Comparison of ENCODE assay signal across 11 mouse cellular contexts in the genomic region with DNA sequence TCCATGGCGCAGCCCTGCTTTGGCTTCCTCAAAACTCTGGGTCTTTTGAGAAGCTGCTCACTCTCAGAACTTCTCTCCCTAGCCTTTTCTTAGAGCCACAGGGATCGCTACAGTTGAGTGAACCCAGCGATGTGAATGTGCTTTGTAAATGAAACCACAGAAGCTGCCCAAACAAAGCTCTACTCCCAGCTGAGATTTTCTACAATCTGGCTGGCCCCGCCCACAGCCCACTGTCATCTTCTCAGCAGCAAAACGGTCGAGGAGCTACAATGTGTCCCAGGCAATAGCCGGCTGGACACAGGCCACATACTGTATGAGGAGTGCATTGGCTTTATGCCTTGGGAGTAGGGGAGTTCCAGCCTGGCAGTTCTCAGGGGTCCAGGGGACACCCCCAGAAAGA. TPM values are rescaled to one million over a fixed set of nuclear protein-coding genes. Genes with fewer than 3 reads are reported as not detected.
DNase-seq lines count a peak whose midpoint lies in the region; ATAC-seq and TF ChIP-seq lines count a peak whose summit lies in the region.
"Had no signal": no experiment of that assay in that cellular context is flagged by ENCODE, and none has a peak within 500 bp of the region (broad histone marks: within the 10 kb centered on the region; RNA-seq: fewer than 3 reads in every experiment).

No protein-coding gene starts in this region.

- no peak for ATAC-seq in lung, embryonic 14.5 days (ENCODE audit: insufficient read depth)
- peak; percentile 40 for ATAC-seq in hindbrain, embryonic 16.5 days
- no peak for ATAC-seq in stomach, embryonic 15.5 days (ENCODE audit: insufficient read depth, low FRiP score, low read depth)

- TF ChIP-seq CTCF in lung, embryonic 14.5 days (IDR thresholded peaks at IDR 0.05; ENCODE audit: low read depth), result no peak

- H3K9ac ChIP-seq in lung, embryonic 14.5 days, result no peak overlapping the region
- no peak overlapping the region for H3K9ac ChIP-seq in hindbrain, embryonic 16.5 days (ENCODE audit: low read depth, low read length)
- H3K9ac ChIP-seq in stomach, embryonic 15.5 days, result no peak overlapping the region
- H3K9ac ChIP-seq: liver, embryonic 13.5 days had no signal

- H3K4me1 ChIP-seq in lung, embryonic 14.5 days (ENCODE audit: insufficient read depth), result peaks cover 51% of the 10 kb centered on the region; the same call in 1 of the 2 replicates
- peaks cover 44% of the 10 kb centered on the region for H3K4me1 ChIP-seq in hindbrain, embryonic 16.5 days (ENCODE audit: control insufficient read depth, insufficient read depth, low read depth, low read length)
- peaks cover 34% of the 10 kb centered on the region for H3K4me1 ChIP-seq in stomach, embryonic 15.5 days
- H3K4me1 ChIP-seq: liver, embryonic 13.5 days had no signal

- intact Hi-C loops in left cerebral cortex, postnatal 36 days (cut with DNase I), result no loop called here

- 42% methylated on average over 7 of the region's 7 CpGs for WGBS in lung, embryonic 14.5 days
- 14% methylated on average over 7 of the region's 7 CpGs for WGBS in hindbrain, embryonic 16.5 days
- WGBS in stomach, embryonic 15.5 days, result 50% methylated on average over 7 of the region's 7 CpGs

- peaks cover 56% of the 10 kb centered on the region for H3K36me3 ChIP-seq in lung, embryonic 14.5 days (ENCODE audit: insufficient read depth)
- H3K36me3 ChIP-seq in hindbrain, embryonic 16.5 days (ENCODE audit: control insufficient read depth, insufficient read depth, low read length), result no peaks in the 10 kb centered on the region
- peaks cover 26% of the 10 kb centered on the region for H3K36me3 ChIP-seq in stomach, embryonic 15.5 days

- H3K4me2 ChIP-seq in lung, embryonic 14.5 days, result no peak overlapping the region
- H3K4me2 ChIP-seq in hindbrain, embryonic 16.5 days (ENCODE audit: low read length), result no peak overlapping the region
- no peak overlapping the region for H3K4me2 ChIP-seq in stomach, embryonic 15.5 days
- H3K4me2 ChIP-seq: liver, embryonic 13.5 days had no signal

- H3K4me3 ChIP-seq in lung, embryonic 14.5 days (ENCODE audit: low read depth, low read length), result no peak overlapping the region
- H3K4me3 ChIP-seq in hindbrain, embryonic 16.5 days (ENCODE audit: low read length), result no peak overlapping the region
- H3K4me3 ChIP-seq in stomach, embryonic 15.5 days (replicated peaks), result no peak overlapping the region
- H3K4me3 ChIP-seq: liver, embryonic 13.5 days had no signal

- DNase-seq in embryo, embryonic 11 days, result peak; percentile 31
- DNase-seq in embryo, embryonic 10 days (ENCODE audit: low spot score), result no peak
- DNase-seq in lung, embryonic 14.5 days, result peak; percentile 84
- no peak for DNase-seq in lung, postnatal 36 days
- DNase-seq in adrenal gland, postnatal 14 days, result no peak
- no peak for DNase-seq in left cerebral cortex, postnatal 36 days (ENCODE audit: low spot score in 2 of 2)
- DNase-seq: adrenal gland, adult 2 months; liver, embryonic 13.5 days had no signal

- peak overlapping the region; percentile 6; the same call in 1 of the 2 replicates for H3K27ac ChIP-seq in lung, embryonic 14.5 days (ENCODE audit: low read depth)
- no peak overlapping the region for H3K27ac ChIP-seq in hindbrain, embryonic 16.5 days (ENCODE audit: low read depth, low read length)
- 0 out of 2 replicates have a peak overlapping the region, but pooled peaks have one; percentile 32 for H3K27ac ChIP-seq in stomach, embryonic 15.5 days
- H3K27ac ChIP-seq: liver, embryonic 13.5 days had no signal

- no peaks in the 10 kb centered on the region for H3K9me3 ChIP-seq in lung, embryonic 14.5 days (ENCODE audit: low read depth, low read length)
- no peaks in the 10 kb centered on the region for H3K9me3 ChIP-seq in hindbrain, embryonic 16.5 days (ENCODE audit: control insufficient read depth, low read length)
- no peaks in the 10 kb centered on the region for H3K9me3 ChIP-seq in stomach, embryonic 15.5 days
- H3K9me3 ChIP-seq: liver, embryonic 13.5 days had no signal

- no peaks in the 10 kb centered on the region for H3K27me3 ChIP-seq in lung, embryonic 14.5 days (ENCODE audit: insufficient read depth, low read length)
- no peaks in the 10 kb centered on the region for H3K27me3 ChIP-seq in hindbrain, embryonic 16.5 days (replicated peaks; ENCODE audit: control insufficient read depth, insufficient read depth, low read length)
- H3K27me3 ChIP-seq in stomach, embryonic 15.5 days (replicated peaks), result no peaks in the 10 kb centered on the region
- H3K27me3 ChIP-seq: liver, embryonic 13.5 days had no signal

RNA-seq across cellular contexts. Expression of gene Aagab, which starts 51.2 kb away (rescaled TPM):
- polyA plus RNA-seq in lung, embryonic 14.5 days (2014; fragmentation: Nextera tagmentation; extraction: Ambion mirVana), result 27.3 and 29.1 TPM in 2 replicates
- 63.4 and 66.0 TPM in 2 replicates for polyA plus RNA-seq in hindbrain, embryonic 16.5 days (2015; fragmentation: Nextera tagmentation; extraction: Ambion mirVana)
- polyA plus RNA-seq in stomach, embryonic 15.5 days (2015; fragmentation: Nextera tagmentation; extraction: Ambion mirVana), result 29.1 and 29.6 TPM in 2 replicates
- total RNA-seq in adrenal gland, postnatal 14 days (2021), result 20.7 and 20.8 TPM in 2 replicates
- 10 to 100 TPM; 44.8 to 51.7 TPM for total RNA-seq in left cerebral cortex, postnatal 36 days (2021)

RNA-seq across cellular contexts. Expression of gene Iqch, which starts 51.4 kb away (rescaled TPM):
- 0.05 and 0.08 TPM in 2 replicates for polyA plus RNA-seq in lung, embryonic 14.5 days (2014; fragmentation: Nextera tagmentation; extraction: Ambion mirVana)
- 0.14 and 0.16 TPM in 2 replicates for polyA plus RNA-seq in hindbrain, embryonic 16.5 days (2015; fragmentation: Nextera tagmentation; extraction: Ambion mirVana)
- 0.10 and 0.12 TPM in 2 replicates for polyA plus RNA-seq in stomach, embryonic 15.5 days (2015; fragmentation: Nextera tagmentation; extraction: Ambion mirVana)
- total RNA-seq in adrenal gland, postnatal 14 days (2021), result 0.30 and 0.44 TPM in 2 replicates
- total RNA-seq in left cerebral cortex, postnatal 36 days (2021), result under 1 TPM in 1 of 2 experiments, not detected in 1; 0.14 TPM
- total RNA-seq: MEL had no signal
- polyA plus RNA-seq: adrenal gland, adult 2 months; liver, embryonic 13.5 days had no signal

Comparison
In these comparisons a context has a peak if more than half of its experiments do, and no peak if none do; other contexts are left out.
1. DNase-seq: peak in embryo, embryonic 11 days (single experiment) and lung, embryonic 14.5 days (single experiment); none in embryo, embryonic 10 days (single experiment), lung, postnatal 36 days (single experiment), adrenal gland, postnatal 14 days (single experiment) and left cerebral cortex, postnatal 36 days (0 of 2).